Mouse (Mus musculus) liver, adult 2 months (tissue): ENCODE data around the gene 6030408B16Rik. TPM values are rescaled to one million over a fixed set of nuclear protein-coding genes. Genes with fewer than 3 reads are reported as not detected.

ENCODE experiments used
- DNase-seq: peaks from one replicate; pipeline ENCODE4 v3.0.0-alpha.2; 2011; ENCODE audit warnings: low read depth, low spot score; ENCODE audit errors: extremely low read depth
- H3K27ac ChIP-seq: fragments of 200-500 bp; replicated peaks from 2 replicates; pipeline ENCODE4 v1.5.1; 2012; ENCODE audit warnings: low read depth, mild to moderate bottlenecking, control low read depth, inconsistent platforms, low read length; ENCODE audit not compliant: insufficient read depth
- H3K27me3 ChIP-seq: fragments of 200-500 bp; 2 replicates; pipeline ENCODE4 v1.6.1; 2012; ENCODE audit warnings: mild to moderate bottlenecking, moderate library complexity, low read length, inconsistent platforms; ENCODE audit not compliant: control insufficient read depth, insufficient read depth
- H3K36me3 ChIP-seq: fragments of 200-500 bp; 2 replicates; pipeline ENCODE4 v1.6.1; 2012; ENCODE audit warnings: low read length, inconsistent platforms; ENCODE audit not compliant: control insufficient read depth, insufficient read depth
- H3K4me1 ChIP-seq: fragments of 200-500 bp; 2 replicates; pipeline ENCODE4 v1.6.1; 2011; ENCODE audit warnings: low read length; ENCODE audit not compliant: control insufficient read depth, insufficient read depth
- H3K4me3 ChIP-seq: fragments of 200-500 bp; 2 replicates; pipeline ENCODE4 v1.5.1; 2011; ENCODE audit warnings: low read depth, mild to moderate bottlenecking, control low read depth, low read length, moderate library complexity; ENCODE audit not compliant: insufficient read depth
- H3K79me2 ChIP-seq: fragments of 200-500 bp; 2 replicates; pipeline ENCODE4 v1.6.1; 2012; ENCODE audit warnings: inconsistent platforms, mild to moderate bottlenecking, low read length, moderate library complexity; ENCODE audit not compliant: control insufficient read depth, insufficient read depth
- H3K9ac ChIP-seq: fragments of 200-500 bp; 2 replicates; pipeline ENCODE4 v1.6.1; 2012; ENCODE audit warnings: low read depth, mild to moderate bottlenecking, control low read depth, inconsistent platforms, low read length
- CTCF ChIP-seq: fragments of 200-500 bp; IDR thresholded peaks from 2 replicates; pipeline ENCODE4 v1.5.1; 2011; ENCODE audit warnings: low read depth, low read length, control low read depth
- POLR2A ChIP-seq: fragments of 200-500 bp; IDR thresholded peaks from 2 replicates; pipeline ENCODE4 v1.6.1; 2011; ENCODE audit warnings: low read length, control low read depth; ENCODE audit not compliant: insufficient read depth; ENCODE audit errors: extremely low read depth
- WGBS: fragments of 180-500 bp; shearing (Covaris S2); methylation state at CpG from one replicate; pipeline ENCODE4 v1.1.7; 2018; 5-methylcytosine and 5-hydroxymethylcytosine counted together
- polyA plus RNA-seq: library from polyadenylated mRNA; depleted of rRNA; stranded (reverse); fragments of >200 nt; gene quantifications from 2 replicates; pipeline ENCODE4 v1.2.3, GENCODE M21; 2012; rRNA removed
- total RNA-seq: library from RNA; depleted of rRNA; stranded (reverse); fragments of >200 nt; gene quantifications from 2 replicates; pipeline ENCODE4 v1.2.3, GENCODE M21; 2014; rRNA removed

6030408B16Rik gene
- total RNA-seq = not detected in 2 replicates
- polyA plus RNA-seq = 0.10 TPM in 1 of 2 replicates, not detected in the other

DNA sequence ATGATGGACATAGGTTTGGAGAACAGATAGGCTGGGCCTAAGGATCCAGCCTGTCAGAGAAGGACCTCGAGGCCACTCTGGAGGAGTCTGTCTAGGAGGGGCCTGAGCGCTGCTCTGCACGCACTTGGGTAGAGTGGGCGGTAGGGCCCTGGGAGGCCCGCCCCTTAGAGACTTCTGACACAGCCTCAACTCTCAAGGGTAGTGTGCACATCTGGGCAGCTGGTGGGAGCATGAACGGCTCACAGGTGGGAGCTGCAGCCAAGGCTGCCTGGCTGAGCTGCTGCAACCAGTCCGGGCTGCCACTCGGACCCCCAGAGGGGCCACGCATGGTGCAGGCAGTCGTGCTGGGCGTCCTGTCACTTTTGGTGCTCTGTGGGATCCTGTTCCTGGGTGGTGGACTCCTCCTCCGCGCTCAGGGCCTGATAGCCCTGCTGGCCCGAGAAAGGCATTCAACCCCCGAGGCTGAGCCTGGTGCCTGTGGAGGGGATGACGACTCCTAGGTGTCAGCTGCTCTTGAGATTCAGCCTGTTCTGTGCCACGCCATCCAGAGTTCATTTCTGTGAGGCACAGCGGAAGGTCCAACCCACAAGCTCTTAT lies at the start of gene 6030408B16Rik:
TSS of gene 6030408B16Rik (plus strand) at position 188 of the 597 bp plus-strand sequence.
- H3K27me3 ChIP-seq = no peaks in the 10 kb centered on the region
- peaks cover 21% of the 10 kb centered on the region for H3K36me3 ChIP-seq
- TF ChIP-seq CTCF (no peak), POLR2A (no peak)
- no peak within 1 kb of the TSS for H3K9ac ChIP-seq
- 73% methylated on average over 18 of the region's 18 CpGs for WGBS
- DNase-seq = no peak
- H3K4me1 ChIP-seq = peaks cover 2% of the 10 kb centered on the region; the same call in 1 of the 2 replicates
- H3K4me3 ChIP-seq = no peak within 1 kb of the TSS
- no peak within 1 kb of the TSS for H3K27ac ChIP-seq
- no peaks in the 10 kb centered on the region; the same call in 1 of the 2 replicates for H3K79me2 ChIP-seq

- WGBS = 81% methylated on average over 3 of the region's 3 CpGs
- no peak overlapping the region for H3K9ac ChIP-seq
- H3K79me2 ChIP-seq = no peaks in the 10 kb centered on the region
- H3K27ac ChIP-seq = no peak overlapping the region
- H3K4me1 ChIP-seq = peaks cover 8% of the 10 kb centered on the region
- TF ChIP-seq CTCF (no peak), POLR2A (no peak)
- DNase-seq = no peak
- no peaks in the 10 kb centered on the region for H3K36me3 ChIP-seq
- no peaks in the 10 kb centered on the region for H3K27me3 ChIP-seq
- no peak overlapping the region for H3K4me3 ChIP-seq
Observed at GRCm38 (mm10) chr15:101244012-101244411, 49.0 kb upstream of the 6030408B16Rik start.

DNA sequence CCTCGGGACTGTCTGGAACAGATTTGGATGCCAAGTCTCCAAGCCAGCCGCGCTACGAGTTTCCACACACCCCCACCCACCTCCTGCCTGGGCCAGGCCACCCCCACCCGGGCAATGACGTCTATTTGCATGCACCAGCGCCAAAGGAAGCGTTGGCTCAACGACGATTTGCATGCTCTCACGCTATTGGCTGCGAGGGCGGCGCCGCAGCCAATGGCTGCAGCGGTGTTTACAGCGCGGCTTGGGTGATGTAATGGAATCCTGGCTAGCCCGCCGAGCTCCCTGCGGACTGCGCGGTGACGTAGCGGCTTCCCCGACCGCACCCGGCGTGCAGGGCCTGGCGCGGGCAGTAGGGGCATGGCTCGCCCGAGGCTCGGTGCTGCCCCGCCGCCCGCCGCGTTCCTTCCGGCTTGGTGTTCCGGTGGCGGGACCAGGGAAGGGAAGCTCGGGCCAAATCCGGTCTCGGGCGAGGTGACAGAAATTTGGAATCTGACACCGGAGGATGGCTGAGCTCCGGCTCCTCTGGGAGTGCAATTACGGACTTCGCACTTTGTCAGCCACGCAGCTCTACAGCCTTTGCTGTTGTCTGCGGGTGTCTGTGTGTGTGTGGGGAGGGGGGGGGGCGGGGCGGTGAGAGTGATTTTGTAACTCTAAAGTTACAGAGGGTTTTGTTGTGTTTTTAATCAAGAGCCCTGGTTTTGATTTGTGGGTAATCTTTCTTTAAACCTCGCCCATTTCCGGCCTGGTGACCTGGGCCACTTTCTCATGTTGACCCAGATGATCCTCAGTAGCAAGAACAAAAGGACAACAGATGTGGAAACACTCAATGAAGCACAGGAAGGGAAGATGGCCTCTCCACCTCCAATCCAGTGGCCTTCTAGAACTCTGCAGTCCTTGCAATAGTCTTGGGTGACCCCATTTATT lies 46.5 kb upstream of the 6030408B16Rik start:
- DNase-seq = peak; percentile 96
- Histone ChIP-seq H3K4me1 (peaks cover 8% of the 10 kb centered on the region), H3K27me3 (no peaks in the 10 kb centered on the region), H3K79me2 (no peaks in the 10 kb centered on the region), H3K4me3 (peak overlapping the region; percentile 49), H3K9ac (peak overlapping the region; percentile 75), H3K27ac (peak overlapping the region; percentile 95), H3K36me3 (no peaks in the 10 kb centered on the region)
- TF ChIP-seq CTCF (peak; percentile 14; the same call in 1 of the 2 replicates), POLR2A (peak; percentile 54; the same call in 1 of the 2 replicates)
- under 1% methylated on average over 56 of the region's 56 CpGs for WGBS

GRCm38 (mm10) chr15:101247155-101247498 lies 45.9 kb upstream of the 6030408B16Rik start:
- Histone ChIP-seq H3K27me3 (no peaks in the 10 kb centered on the region), H3K27ac (peak overlapping the region; percentile 95), H3K79me2 (no peaks in the 10 kb centered on the region), H3K9ac (no peak overlapping the region), H3K4me3 (no peak overlapping the region), H3K4me1 (peaks cover 8% of the 10 kb centered on the region), H3K36me3 (no peaks in the 10 kb centered on the region)
- 54% methylated on average over 1 of the region's 1 CpGs for WGBS
- DNase-seq = no peak
- no peak for TF ChIP-seq POLR2A
- TF ChIP-seq CTCF = no peak

GRCm38 (mm10) chr15:101248029-101248710 lies 44.8 kb upstream of the 6030408B16Rik start:
- Histone ChIP-seq H3K27me3 (no peaks in the 10 kb centered on the region), H3K27ac (no peak overlapping the region), H3K36me3 (no peaks in the 10 kb centered on the region), H3K9ac (no peak overlapping the region), H3K79me2 (no peaks in the 10 kb centered on the region), H3K4me3 (no peak overlapping the region), H3K4me1 (peaks cover 8% of the 10 kb centered on the region)
- 77% methylated on average over 5 of the region's 5 CpGs for WGBS
- TF ChIP-seq CTCF (no peak), POLR2A (no peak)
- no peak for DNase-seq
